In the genomic region with DNA sequence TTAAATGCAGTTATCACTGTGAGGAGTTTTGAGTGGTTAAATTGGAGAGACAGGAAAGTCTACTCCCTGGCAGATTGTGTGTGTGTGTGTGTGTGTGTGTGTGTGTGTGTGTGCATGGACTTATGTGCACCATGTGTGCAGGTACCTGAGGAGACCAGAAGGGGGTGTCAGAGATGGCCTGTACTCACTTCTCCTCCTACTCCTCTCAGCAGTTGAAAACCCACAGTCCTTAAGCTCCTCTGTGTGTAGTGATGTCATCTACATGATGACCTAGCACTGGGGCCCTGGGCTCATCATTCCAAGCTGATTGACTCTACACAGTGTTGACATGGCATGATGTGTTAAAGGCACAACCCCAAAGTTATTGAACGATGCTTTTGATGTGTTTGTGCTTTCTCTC, we compare ENCODE assay signal across 24 mouse cellular contexts. TPM values are rescaled to one million over a fixed set of nuclear protein-coding genes. Genes with fewer than 3 reads are reported as not detected.
DNase-seq lines count a peak whose midpoint lies in the region; ATAC-seq and TF ChIP-seq lines count a peak whose summit lies in the region.
"Had no signal": no experiment of that assay in that cellular context is flagged by ENCODE, and none has a peak within 500 bp of the region (broad histone marks: within the 10 kb centered on the region; RNA-seq: fewer than 3 reads in every experiment).

No protein-coding gene starts in this region.

- no peaks in the 10 kb centered on the region; the same call in 1 of the 2 replicates for H3K9me3 ChIP-seq in midbrain, embryonic 12.5 days
- no peaks in the 10 kb centered on the region for H3K9me3 ChIP-seq in midbrain, embryonic 10.5 days (replicated peaks)
- no peaks in the 10 kb centered on the region for H3K9me3 ChIP-seq in E14TG2a.4 (ENCODE audit: low read length)
- no peaks in the 10 kb centered on the region for H3K9me3 ChIP-seq in ES-Bruce4 (replicated peaks; ENCODE audit: control insufficient read depth, insufficient read depth, low read length, poor library complexity, severe bottlenecking)
- H3K9me3 ChIP-seq in forebrain, embryonic 14.5 days (replicated peaks; ENCODE audit: control insufficient read depth, low read length) = no peaks in the 10 kb centered on the region
- H3K9me3 ChIP-seq: embryonic facial prominence, embryonic 15.5 days; forebrain, embryonic 10.5 days; forebrain, embryonic 15.5 days; heart, embryonic 10.5 days; hindbrain, embryonic 12.5 days had no signal

- TF ChIP-seq POLR2A in ES-Bruce4 (IDR thresholded peaks at IDR 0.05; ENCODE audit: insufficient read depth, low read length) = no peak
- TF ChIP-seq POLR2A in thymus, adult 2 months (IDR thresholded peaks at IDR 0.05; ENCODE audit: control insufficient read depth, extremely low read depth, insufficient read depth, low read length, poor library complexity) = no peak

- no peaks in the 10 kb centered on the region for H3K36me3 ChIP-seq in midbrain, embryonic 12.5 days
- no peaks in the 10 kb centered on the region for H3K36me3 ChIP-seq in midbrain, embryonic 10.5 days
- H3K36me3 ChIP-seq in E14TG2a.4 (ENCODE audit: insufficient read depth, low read length) (peaks cover 22% of the 10 kb centered on the region), ES-Bruce4 (ENCODE audit: control insufficient read depth, insufficient read depth, low read length, poor library complexity, severe bottlenecking) (no peaks in the 10 kb centered on the region)
- H3K36me3 ChIP-seq in forebrain, embryonic 14.5 days (ENCODE audit: control insufficient read depth, insufficient read depth, low read length) = no peaks in the 10 kb centered on the region
- H3K36me3 ChIP-seq in thymus, adult 2 months (ENCODE audit: control insufficient read depth, insufficient read depth, low read length) = no peaks in the 10 kb centered on the region
- H3K36me3 ChIP-seq: embryonic facial prominence, embryonic 15.5 days; forebrain, embryonic 10.5 days; forebrain, embryonic 15.5 days; hindbrain, embryonic 12.5 days had no signal

- H3K27me3 ChIP-seq in midbrain, embryonic 12.5 days = no peaks in the 10 kb centered on the region; the same call in 1 of the 2 replicates
- H3K27me3 ChIP-seq in midbrain, embryonic 10.5 days (ENCODE audit: low read depth, poor library complexity, severe bottlenecking) = no peaks in the 10 kb centered on the region
- H3K27me3 ChIP-seq in E14TG2a.4 (ENCODE audit: insufficient read depth, low read length) (no peaks in the 10 kb centered on the region), ES-Bruce4 (ENCODE audit: control insufficient read depth, insufficient read depth, low read length, poor library complexity, severe bottlenecking) (no peaks in the 10 kb centered on the region)
- no peaks in the 10 kb centered on the region for H3K27me3 ChIP-seq in forebrain, embryonic 14.5 days (replicated peaks; ENCODE audit: control insufficient read depth, insufficient read depth, low read length)
- no peaks in the 10 kb centered on the region for H3K27me3 ChIP-seq in thymus, adult 2 months (ENCODE audit: control insufficient read depth, insufficient read depth, low read length)
- H3K27me3 ChIP-seq: embryonic facial prominence, embryonic 15.5 days; forebrain, embryonic 15.5 days; hindbrain, embryonic 12.5 days had no signal

- no peak overlapping the region for H3K9ac ChIP-seq in midbrain, embryonic 12.5 days (replicated peaks)
- no peak overlapping the region for H3K9ac ChIP-seq in ES-Bruce4 (ENCODE audit: low read depth, poor library complexity, severe bottlenecking)
- no peak overlapping the region for H3K9ac ChIP-seq in forebrain, embryonic 14.5 days (ENCODE audit: low read length)
- H3K9ac ChIP-seq: embryonic facial prominence, embryonic 15.5 days; forebrain, embryonic 15.5 days; hindbrain, embryonic 12.5 days had no signal

- H3K4me3 ChIP-seq in midbrain, embryonic 12.5 days = no peak overlapping the region
- H3K4me3 ChIP-seq in midbrain, embryonic 10.5 days = no peak overlapping the region
- H3K4me3 ChIP-seq in E14TG2a.4 (replicated peaks; ENCODE audit: low read length) (peak overlapping the region; percentile 48; the same call in 1 of the 2 replicates), ES-Bruce4 (ENCODE audit: low read depth, low read length) (no peak overlapping the region)
- no peak overlapping the region for H3K4me3 ChIP-seq in forebrain, embryonic 14.5 days (ENCODE audit: low read depth, low read length)
- H3K4me3 ChIP-seq in thymus, adult 2 months (ENCODE audit: control insufficient read depth, insufficient read depth, low read length) = no peak overlapping the region
- H3K4me3 ChIP-seq: embryonic facial prominence, embryonic 15.5 days; erythroblast, embryonic 14.5 days; forebrain, embryonic 10.5 days; forebrain, embryonic 15.5 days; heart, embryonic 10.5 days; hindbrain, embryonic 12.5 days had no signal

- H3K27ac ChIP-seq in midbrain, embryonic 12.5 days (replicated peaks) = no peak overlapping the region
- no peak overlapping the region for H3K27ac ChIP-seq in midbrain, embryonic 10.5 days (replicated peaks)
- H3K27ac ChIP-seq in ES-Bruce4 (ENCODE audit: insufficient read depth, low read length) = no peak overlapping the region
- no peak overlapping the region for H3K27ac ChIP-seq in forebrain, embryonic 14.5 days (ENCODE audit: low read depth, low read length)
- H3K27ac ChIP-seq in thymus, adult 2 months (ENCODE audit: control insufficient read depth, insufficient read depth, low read length) = no peak overlapping the region
- H3K27ac ChIP-seq: embryonic facial prominence, embryonic 15.5 days; forebrain, embryonic 10.5 days; forebrain, embryonic 15.5 days; heart, embryonic 10.5 days; hindbrain, embryonic 12.5 days had no signal

- no peak for DNase-seq in midbrain, embryonic 10.5 days (ENCODE audit: low spot score)
- no peak for DNase-seq in forebrain, embryonic 14.5 days (ENCODE audit: low spot score)
- DNase-seq in thymus, adult 2 months = no peak
- DNase-seq in spleen, adult 18-20 months = no peak
- DNase-seq: adrenal gland, postnatal 10 days; cerebellum, adult 11 months; cerebellum, adult 8-10 months; cerebellum, postnatal 14 days; embryo, embryonic 11 days; gastrocnemius, postnatal 10 days; heart, adult 18-20 months; heart, postnatal 10 days; heart, postnatal 4 days had no signal

- no peak overlapping the region for H3K4me2 ChIP-seq in midbrain, embryonic 12.5 days (replicated peaks)
- H3K4me2 ChIP-seq in forebrain, embryonic 14.5 days (ENCODE audit: low read length) = no peak overlapping the region
- H3K4me2 ChIP-seq: embryonic facial prominence, embryonic 15.5 days; forebrain, embryonic 15.5 days; hindbrain, embryonic 12.5 days had no signal

- TF ChIP-seq CTCF in E14TG2a.4 (conservative IDR thresholded peaks at IDR 0.05; ENCODE audit: low read length) (no peak; the same call in 1 of the 2 replicates), ES-Bruce4 (IDR thresholded peaks at IDR 0.05; ENCODE audit: low read depth, low read length) (peak; percentile 4)
- TF ChIP-seq CTCF in thymus, adult 2 months (IDR thresholded peaks at IDR 0.05; ENCODE audit: borderline replicate concordance, control insufficient read depth, extremely low read depth, insufficient read depth, low read length, poor library complexity) = no peak

- TF ChIP-seq EP300 in ES-Bruce4 (IDR thresholded peaks at IDR 0.05; ENCODE audit: insufficient read depth, low read depth, low read length) = no peak

- 87% methylated on average over 1 of the region's 1 CpGs for WGBS in midbrain, embryonic 12.5 days
- WGBS in midbrain, embryonic 10.5 days = 77% methylated on average over 1 of the region's 1 CpGs
- 91% methylated on average over 1 of the region's 1 CpGs for WGBS in forebrain, embryonic 14.5 days
- WGBS in thymus, adult 2 months = 88% methylated on average over 1 of the region's 1 CpGs

- peaks cover 5% of the 10 kb centered on the region; the same call in 1 of the 2 replicates for H3K4me1 ChIP-seq in midbrain, embryonic 12.5 days
- H3K4me1 ChIP-seq in midbrain, embryonic 10.5 days = peaks cover 11% of the 10 kb centered on the region
- peaks cover 71% of the 10 kb centered on the region for H3K4me1 ChIP-seq in E14TG2a.4 (replicated peaks; ENCODE audit: low read depth, low read length)
- peaks cover 4% of the 10 kb centered on the region for H3K4me1 ChIP-seq in ES-Bruce4 (ENCODE audit: control insufficient read depth, insufficient read depth, low read length)
- H3K4me1 ChIP-seq in forebrain, embryonic 14.5 days (ENCODE audit: control insufficient read depth, insufficient read depth, low read length) = no peaks in the 10 kb centered on the region
- no peaks in the 10 kb centered on the region for H3K4me1 ChIP-seq in thymus, adult 2 months (replicated peaks; ENCODE audit: control insufficient read depth, insufficient read depth, low read length)
- H3K4me1 ChIP-seq: embryonic facial prominence, embryonic 15.5 days; forebrain, embryonic 15.5 days; heart, embryonic 10.5 days had no signal

- ATAC-seq in midbrain, embryonic 12.5 days (ENCODE audit: low FRiP score, low read depth) = peak; percentile 19; the same call in 1 of the 2 replicates
- 0 out of 2 replicates have a peak, but pooled peaks have one; percentile 27 for ATAC-seq in megakaryocyte-erythroid progenitor cell, adult 5-6 weeks (replicated peaks; ENCODE audit: low FRiP score, low TSS enrichment, poor library complexity, severe bottlenecking)
- no peak for ATAC-seq in forebrain, embryonic 14.5 days
- ATAC-seq: CD4-positive, CD25-positive, alpha-beta regulatory T cell, adult 4 months; forebrain, embryonic 15.5 days had no signal

RNA-seq across cellular contexts. Expression of a gene that starts 11.0 kb away (rescaled TPM):
- 6.6 and 10.5 TPM in 2 replicates for polyA plus RNA-seq in midbrain, embryonic 12.5 days (2016; fragmentation: Nextera tagmentation; extraction: Ambion mirVana)
- polyA plus RNA-seq in midbrain, embryonic 10.5 days (2016; fragmentation: Nextera tagmentation; extraction: Ambion mirVana) = 14.5 and 16.8 TPM in 2 replicates
- polyA plus RNA-seq in ES-Bruce4 (2011; ENCODE audit: insufficient read depth, insufficient read length, low read depth, missing spikeins) = 5.3 and 5.8 TPM in 2 replicates
- total RNA-seq in megakaryocyte-erythroid progenitor cell, adult 5-6 weeks (2014; fragmentation: Nextera tagmentation) = 23.4 and 24.3 TPM in 2 replicates
- 12.1 and 34.6 TPM in 2 replicates for total RNA-seq in megakaryocyte-erythroid progenitor cell, adult 5-6 weeks (2017)
- polyA plus RNA-seq in forebrain, embryonic 14.5 days (2014; fragmentation: Nextera tagmentation; extraction: Ambion mirVana) = 9.7 and 9.9 TPM in 2 replicates
- 15.6 and 20.6 TPM in 2 replicates for polyA plus RNA-seq in thymus, adult 2 months (2012; rRNA removed)
